Mouse (Mus musculus) myocyte (in vitro differentiated cells): ENCODE data around the gene Ccdc88b. TPM values are rescaled to one million over a fixed set of nuclear protein-coding genes. Genes with fewer than 3 reads are reported as not detected.

Source experiments
- H3K27me3 ChIP-seq: one replicate; pipeline ENCODE4 v1.6.1; 2011; ENCODE audit not compliant: control insufficient read depth, insufficient read depth, insufficient read length
- H3K36me3 ChIP-seq: one replicate; pipeline ENCODE4 v1.6.1; 2011; ENCODE audit not compliant: control insufficient read depth, insufficient read depth
- H3K4me2 ChIP-seq: one replicate; pipeline ENCODE4 v1.6.1; 2011; ENCODE audit warnings: low read depth, control low read depth
- H3K4me3 ChIP-seq: one replicate; pipeline ENCODE4 v1.5.1; 2011; ENCODE audit warnings: mild to moderate bottlenecking, control low read depth, moderate library complexity
- H3K79me2 ChIP-seq: one replicate; pipeline ENCODE4 v1.6.1; 2011; ENCODE audit not compliant: control insufficient read depth, insufficient read depth
- H3ac ChIP-seq: one replicate; pipeline ENCODE4 v1.6.1; 2011; ENCODE audit not compliant: control insufficient read depth, insufficient read length
- CEBPB ChIP-seq: IDR thresholded peaks from 2 replicates; pipeline ENCODE4 v1.6.1; 2011; ENCODE audit warnings: mild to moderate bottlenecking, moderate library complexity; ENCODE audit not compliant: poor library complexity, insufficient read depth, severe bottlenecking
- E2F4 ChIP-seq: IDR thresholded peaks from one replicate; pipeline ENCODE4 v1.6.1; 2011; ENCODE audit warnings: mild to moderate bottlenecking, control low read depth, moderate library complexity; ENCODE audit not compliant: insufficient read depth
- MAX ChIP-seq: IDR thresholded peaks from one replicate; pipeline ENCODE4 v1.6.1; 2011; ENCODE audit warnings: low read depth, mild to moderate bottlenecking, control low read depth
- MYOD1 ChIP-seq, 3 experiments: IDR thresholded peaks; one replicate each; pipeline ENCODE4 v1.6.1; 2011; ENCODE audit warnings: control low read depth in 2 of 3, low read depth in 2 of 3, mild to moderate bottlenecking in 2 of 3, moderate library complexity in 1 of 3; ENCODE audit not compliant: insufficient read length in 2 of 3, control insufficient read depth in 1 of 3
- MYOG ChIP-seq, 3 experiments: IDR thresholded peaks; one replicate each; pipeline ENCODE4 v1.6.1; 2011; ENCODE audit warnings: control low read depth in 2 of 3, low read depth in 2 of 3, mild to moderate bottlenecking in 2 of 3; ENCODE audit not compliant: insufficient read length in 2 of 3, control insufficient read depth in 1 of 3, insufficient read depth in 1 of 3
- POLR2A ChIP-seq: IDR thresholded peaks from one replicate; pipeline ENCODE4 v1.6.1; 2011; ENCODE audit warnings: low read depth, mild to moderate bottlenecking, control low read depth, moderate library complexity; ENCODE audit not compliant: insufficient read length
- POLR2AphosphoS2 ChIP-seq: IDR thresholded peaks from one replicate; pipeline ENCODE4 v1.6.1; 2011; ENCODE audit warnings: low read depth, control low read depth; ENCODE audit not compliant: insufficient read length
- REST ChIP-seq: IDR thresholded peaks from one replicate; pipeline ENCODE4 v1.6.1; 2011; ENCODE audit warnings: mild to moderate bottlenecking, control low read depth, moderate library complexity; ENCODE audit not compliant: insufficient read depth, insufficient read length
- SRF ChIP-seq: IDR thresholded peaks from one replicate; pipeline ENCODE4 v1.6.1; 2011; ENCODE audit warnings: low read depth; ENCODE audit not compliant: control insufficient read depth, insufficient read length
- TCF12 ChIP-seq: IDR thresholded peaks from one replicate; pipeline ENCODE4 v1.6.1; 2011; ENCODE audit warnings: mild to moderate bottlenecking, control low read depth; ENCODE audit not compliant: poor library complexity, insufficient read depth, severe bottlenecking
- TCF3 ChIP-seq: IDR thresholded peaks from one replicate; pipeline ENCODE4 v1.6.1; 2011; ENCODE audit warnings: low read depth, control low read depth; ENCODE audit not compliant: insufficient read length
- USF1 ChIP-seq: IDR thresholded peaks from one replicate; pipeline ENCODE4 v1.6.1; 2011; ENCODE audit warnings: low read depth, mild to moderate bottlenecking, control low read depth, moderate library complexity
- polyA plus RNA-seq: library from polyadenylated mRNA; unstranded; fragments of >200 nt; fragmentation: generic; extraction: Trizol; gene quantifications from one replicate; pipeline ENCODE4 v1.2.1, GENCODE M21; 2012; ENCODE audit warnings: missing spikeins

The Ccdc88b gene
- polyA plus RNA-seq, 1 experiment, result 0.23 TPM

GRCm38 (mm10) chr19:6855225-6856031 is 2.6 kb downstream of the Ccdc88b start:
- H3K36me3 ChIP-seq, result no peaks in the 10 kb centered on the region
- no peak overlapping the region for H3K4me2 ChIP-seq
- H3K4me3 ChIP-seq, result no peak overlapping the region
- no peak overlapping the region for H3ac ChIP-seq
- no peaks in the 10 kb centered on the region for H3K27me3 ChIP-seq
- no peaks in the 10 kb centered on the region for H3K79me2 ChIP-seq
- TF ChIP-seq TCF3 (no peak), CEBPB (no peak), MAX (no peak), POLR2AphosphoS2 (no peak), POLR2A (no peak), TCF12 (no peak), E2F4 (no peak), USF1 (no peak), REST (no peak), MYOG (IDR thresholded peaks at IDR 0.05; ENCODE audit: control insufficient read depth in 1 of 3, insufficient read depth in 1 of 3, insufficient read length in 2 of 3, low read depth in 2 of 3) (no peak), MYOD1 (IDR thresholded peaks at IDR 0.05; ENCODE audit: control insufficient read depth in 1 of 3, insufficient read length in 2 of 3, low read depth in 2 of 3) (no peak)

- H3K4me2 ChIP-seq, result no peak overlapping the region
- TF ChIP-seq MAX, result no peak
- TF ChIP-seq TCF3, result no peak
- TF ChIP-seq CEBPB, result no peak
- TF ChIP-seq MYOD1 (IDR thresholded peaks at IDR 0.05; ENCODE audit: control insufficient read depth in 1 of 3, insufficient read length in 2 of 3, low read depth in 2 of 3), result no peak
- no peak for TF ChIP-seq MYOG (IDR thresholded peaks at IDR 0.05; ENCODE audit: control insufficient read depth in 1 of 3, insufficient read depth in 1 of 3, insufficient read length in 2 of 3, low read depth in 2 of 3)
- no peak for TF ChIP-seq REST
- TF ChIP-seq E2F4, result no peak
- no peak for TF ChIP-seq USF1
- no peak for TF ChIP-seq POLR2A
- no peak for TF ChIP-seq TCF12
- no peak for TF ChIP-seq POLR2AphosphoS2
- no peak for TF ChIP-seq SRF
- no peaks in the 10 kb centered on the region for H3K36me3 ChIP-seq
- no peak overlapping the region for H3K4me3 ChIP-seq
- H3ac ChIP-seq, result no peak overlapping the region
- H3K27me3 ChIP-seq, result peaks cover 2% of the 10 kb centered on the region
- no peaks in the 10 kb centered on the region for H3K79me2 ChIP-seq
These were observed 3.4 kb downstream of the Ccdc88b start for GRCm38 (mm10) chr19:6854658-6855057.

- Histone ChIP-seq H3K79me2 (no peaks in the 10 kb centered on the region), H3K27me3 (peaks cover 6% of the 10 kb centered on the region), H3ac (no peak overlapping the region), H3K36me3 (no peaks in the 10 kb centered on the region), H3K4me2 (no peak overlapping the region), H3K4me3 (no peak overlapping the region)
- TF ChIP-seq TCF12, result no peak
- TF ChIP-seq POLR2AphosphoS2, result no peak
- TF ChIP-seq REST, result no peak
- TF ChIP-seq MYOD1 (IDR thresholded peaks at IDR 0.05; ENCODE audit: control insufficient read depth in 1 of 3, insufficient read length in 2 of 3, low read depth in 2 of 3), result no peak
- no peak for TF ChIP-seq MYOG (IDR thresholded peaks at IDR 0.05; ENCODE audit: control insufficient read depth in 1 of 3, insufficient read depth in 1 of 3, insufficient read length in 2 of 3, low read depth in 2 of 3)
- TF ChIP-seq MAX, result no peak
- no peak for TF ChIP-seq TCF3
- TF ChIP-seq SRF, result no peak
- TF ChIP-seq POLR2A, result no peak
- no peak for TF ChIP-seq CEBPB
- no peak for TF ChIP-seq E2F4
- TF ChIP-seq USF1, result no peak
These were observed 4.1 kb downstream of the Ccdc88b start for GRCm38 (mm10) chr19:6853903-6854302.

GRCm38 (mm10) chr19:6852393-6853305 is 5.4 kb downstream of the Ccdc88b start:
- Histone ChIP-seq H3K36me3 (no peaks in the 10 kb centered on the region), H3K4me2 (no peak overlapping the region), H3ac (no peak overlapping the region), H3K27me3 (peaks cover 6% of the 10 kb centered on the region), H3K79me2 (no peaks in the 10 kb centered on the region), H3K4me3 (no peak overlapping the region)
- TF ChIP-seq POLR2A (no peak), MAX (no peak), MYOD1 (IDR thresholded peaks at IDR 0.05; ENCODE audit: control insufficient read depth in 1 of 3, insufficient read length in 2 of 3, low read depth in 2 of 3) (peak in 1 of 3 experiments; percentile 5), CEBPB (no peak), MYOG (IDR thresholded peaks at IDR 0.05; ENCODE audit: control insufficient read depth in 1 of 3, insufficient read depth in 1 of 3, insufficient read length in 2 of 3, low read depth in 2 of 3) (peak in 1 of 3 experiments; percentile 3)
